Mouse (Mus musculus) thymus, adult 18-20 months (tissue): Measurements from ENCODE around the gene Slc16a2.

Experiments
- DNase-seq, 2 experiments: peaks; one replicate each; pipeline ENCODE4 v3.0.0; 2022; ENCODE audit warnings: mixed read lengths in 2 of 2

The Slc16a2 gene

GRCm38 (mm10) chrX:103821832-103822196 lies at the start of gene Slc16a2:
Gene Slc16a2 (minus strand): TSS chrX:103821983.
- peak; percentile 4 to 14 for DNase-seq

- no peak for DNase-seq
Measured at GRCm38 (mm10) chrX:103863502-103863901, 41.7 kb upstream of the Slc16a2 start.

DNA sequence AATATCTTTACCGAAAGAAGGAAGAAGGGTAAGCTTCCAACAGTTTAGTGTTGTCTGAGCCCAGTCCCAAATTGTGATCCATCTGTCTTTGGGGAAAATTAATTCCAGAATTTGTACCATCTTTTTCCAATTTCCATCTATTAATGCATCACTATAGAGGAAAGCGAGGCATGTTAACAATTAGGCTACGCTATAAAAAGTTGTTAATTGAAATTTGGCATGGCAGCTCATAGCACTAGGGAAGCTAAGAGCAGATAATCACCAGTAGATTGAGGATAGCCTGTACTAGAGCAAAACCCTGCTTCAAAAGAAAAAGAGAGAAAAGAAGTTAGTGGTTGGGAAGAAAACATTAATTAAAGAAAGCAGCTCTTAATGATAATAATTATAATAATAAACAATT lies 41.1 kb upstream of the Slc16a2 start:
- DNase-seq, result no peak

DNA sequence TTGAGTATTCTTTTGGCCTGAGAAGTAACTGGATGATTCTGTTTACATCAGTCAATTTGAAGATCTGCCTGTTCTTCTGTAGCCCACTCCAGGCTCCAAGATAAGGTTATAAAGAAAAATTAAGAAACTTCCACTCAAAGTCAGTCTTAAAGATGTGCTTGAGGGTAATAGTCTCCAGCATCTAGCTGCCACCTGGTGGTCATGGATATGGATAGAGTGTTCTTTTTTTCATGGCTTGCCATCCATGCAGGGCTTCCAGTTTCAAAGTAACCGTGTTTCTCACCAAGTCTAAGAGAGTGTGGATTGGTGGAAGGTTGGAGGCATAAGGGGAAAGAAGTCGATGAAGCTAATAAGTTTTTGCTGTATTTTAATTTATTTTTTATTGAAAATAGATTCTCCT lies 23.5 kb upstream of the Slc16a2 start:
- no peak for DNase-seq

DNA sequence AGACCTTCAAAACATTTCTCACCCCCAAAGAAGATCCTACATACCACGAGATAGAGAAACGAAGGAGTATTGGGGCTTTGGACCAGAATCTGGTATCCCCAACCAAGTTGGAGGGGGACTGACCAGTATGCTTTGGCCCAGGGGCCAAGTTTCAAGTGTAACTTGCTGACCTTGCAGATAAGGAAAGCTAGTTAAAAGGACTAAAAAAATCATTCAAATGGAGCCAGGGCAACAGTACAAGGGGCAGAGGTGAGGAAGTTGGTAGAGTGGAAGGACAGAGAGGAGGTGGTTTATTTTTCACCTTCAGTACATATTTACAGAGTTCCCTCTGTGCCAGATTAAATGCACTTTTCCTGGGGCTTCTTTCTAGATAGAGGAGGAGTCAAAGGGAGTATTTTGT lies 7.1 kb upstream of the Slc16a2 start:
- DNase-seq, result no peak

DNA sequence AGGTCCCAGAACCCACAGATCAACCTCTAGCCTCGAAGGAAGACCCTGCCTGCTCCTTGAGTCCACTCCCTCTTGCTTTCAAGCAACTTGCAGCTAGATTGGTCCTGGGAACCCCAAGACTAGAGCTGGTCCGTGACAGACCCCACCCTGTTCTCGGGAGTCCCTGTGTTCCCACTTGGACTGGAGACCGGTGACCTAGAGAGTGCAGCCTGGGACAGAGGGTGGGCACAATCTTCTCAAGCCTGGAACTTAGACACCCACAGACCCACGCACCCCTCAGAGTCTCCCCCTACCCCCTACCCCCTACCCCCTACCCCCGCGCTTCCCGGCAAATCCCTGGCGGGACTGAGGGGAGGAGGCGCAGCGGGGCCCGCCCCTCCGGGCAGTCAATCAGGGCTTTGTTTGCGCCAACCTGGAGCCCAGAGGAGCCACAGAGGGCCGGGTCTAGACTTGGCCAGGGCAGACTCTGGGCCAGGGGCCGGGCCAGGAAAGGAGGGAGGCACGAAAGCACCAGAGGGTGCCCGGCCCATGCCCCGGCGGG lies 558 bp upstream of the Slc16a2 start:
- DNase-seq, result no peak

GRCm38 (mm10) chrX:103821195-103821831 lies 470 bp downstream of the Slc16a2 start:
- DNase-seq, result peak in 1 of 2 experiments; percentile 4

DNA sequence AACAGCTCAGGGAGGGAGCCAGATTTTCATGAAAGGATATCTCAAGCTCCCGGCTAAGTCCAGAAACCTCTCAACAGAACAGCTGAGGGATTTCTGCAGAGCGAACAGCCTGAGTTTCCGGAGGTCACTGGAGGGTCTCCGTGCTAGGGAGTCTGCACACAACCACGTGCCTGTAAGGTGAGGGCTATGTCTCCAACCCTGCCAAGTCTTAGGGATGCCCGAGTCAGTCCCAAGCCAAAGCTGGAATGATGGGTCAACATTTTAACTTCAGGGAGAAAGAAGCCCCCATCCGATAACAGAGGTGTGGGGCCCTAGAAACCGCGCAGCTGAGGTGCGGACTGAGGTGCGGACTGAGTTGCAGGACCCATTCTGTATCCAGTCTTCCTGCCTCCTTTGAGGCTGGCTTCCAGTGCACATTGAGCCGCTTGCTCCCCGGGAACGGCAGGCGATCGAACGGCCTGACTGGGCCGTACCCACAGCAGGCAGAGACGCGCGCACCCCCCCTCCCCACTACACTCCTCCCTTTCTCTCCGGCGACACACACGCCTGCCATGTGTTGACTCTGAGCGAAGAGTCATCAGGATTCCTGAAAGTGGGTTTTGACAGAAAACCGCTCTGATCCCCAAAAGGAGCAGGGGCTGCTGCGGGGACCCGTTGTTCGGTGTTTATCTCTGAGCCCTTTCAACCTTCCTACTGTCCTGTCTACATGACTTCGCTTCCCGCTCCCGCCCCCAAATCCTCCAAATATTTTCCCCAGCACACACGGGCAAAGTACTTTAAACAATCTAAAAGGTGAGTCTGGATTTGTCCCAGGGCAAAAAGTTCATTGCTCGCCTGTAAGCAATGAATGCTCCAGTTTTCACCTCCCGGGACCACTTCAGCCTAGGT lies 1.2 kb downstream of the Slc16a2 start:
- DNase-seq, result no peak

- no peak for DNase-seq
Measured at GRCm38 (mm10) chrX:103819253-103819652, 2.5 kb downstream of the Slc16a2 start.

DNA sequence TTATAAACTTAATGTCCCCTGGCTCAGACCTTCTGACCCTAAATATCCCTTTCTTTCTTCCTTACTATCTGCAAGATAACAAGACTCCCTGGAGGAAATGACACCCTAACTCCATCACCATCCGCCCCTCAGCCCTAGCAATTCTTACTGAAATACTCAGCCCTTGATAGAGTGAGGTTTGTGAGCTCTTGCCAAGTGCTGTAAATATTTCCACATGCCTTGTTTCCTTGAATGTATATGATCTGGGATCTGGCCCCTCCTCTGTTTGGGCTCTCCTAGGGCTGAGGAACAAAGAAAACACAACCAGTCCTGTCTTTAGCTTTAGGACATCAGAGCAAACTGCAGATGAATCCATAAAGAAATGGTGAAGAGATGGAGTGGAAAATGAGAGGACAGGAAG lies 9.1 kb downstream of the Slc16a2 start:
- no peak for DNase-seq

- DNase-seq, result no peak
Measured at GRCm38 (mm10) chrX:103810483-103810882, 11.3 kb downstream of the Slc16a2 start.

GRCm38 (mm10) chrX:103806373-103806772 lies 15.4 kb downstream of the Slc16a2 start:
- DNase-seq, result no peak

DNA sequence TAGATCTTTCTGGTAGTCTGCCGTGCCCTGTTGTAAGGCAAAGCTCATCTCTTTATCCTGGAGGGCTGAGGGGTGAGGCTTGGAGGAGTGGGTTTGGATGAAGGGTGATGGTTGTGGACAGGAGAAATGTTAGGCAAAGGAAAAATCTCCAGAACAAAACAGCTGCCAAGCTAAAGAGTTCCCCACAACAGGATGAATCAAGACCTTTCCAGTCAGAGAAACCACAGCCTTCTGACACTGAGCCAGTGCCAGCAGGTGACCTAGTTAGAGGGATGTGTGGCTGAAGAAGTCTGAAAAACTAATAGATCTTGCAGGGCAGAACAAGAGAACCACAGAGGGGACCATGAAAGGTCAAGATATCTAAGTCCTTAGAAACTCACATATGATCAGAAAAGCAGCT lies 24.8 kb downstream of the Slc16a2 start:
- DNase-seq, result no peak

- no peak for DNase-seq
Measured at GRCm38 (mm10) chrX:103795506-103795905, 26.3 kb downstream of the Slc16a2 start.

DNA sequence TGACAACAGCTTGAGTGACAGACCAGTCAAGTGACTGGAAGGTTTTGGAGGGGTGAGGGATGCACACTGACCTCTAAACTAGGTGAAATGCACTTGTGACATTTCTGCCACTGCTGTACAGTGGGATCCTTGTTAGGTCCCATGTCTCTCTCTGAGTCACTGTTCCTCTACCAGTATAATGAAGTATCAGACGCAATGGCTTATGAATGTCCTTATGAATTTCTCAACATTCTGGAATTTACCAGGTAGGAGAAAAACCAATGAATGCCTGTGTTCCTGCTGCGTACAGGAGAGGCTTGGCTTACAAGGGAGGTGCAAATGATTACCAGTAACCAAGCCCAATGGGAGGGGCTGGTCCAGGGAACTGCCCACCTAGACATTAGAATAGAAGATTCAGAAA lies 30.5 kb downstream of the Slc16a2 start:
- DNase-seq, result no peak

GRCm38 (mm10) chrX:103785681-103786080 lies 36.1 kb downstream of the Slc16a2 start:
- DNase-seq, result no peak

DNA sequence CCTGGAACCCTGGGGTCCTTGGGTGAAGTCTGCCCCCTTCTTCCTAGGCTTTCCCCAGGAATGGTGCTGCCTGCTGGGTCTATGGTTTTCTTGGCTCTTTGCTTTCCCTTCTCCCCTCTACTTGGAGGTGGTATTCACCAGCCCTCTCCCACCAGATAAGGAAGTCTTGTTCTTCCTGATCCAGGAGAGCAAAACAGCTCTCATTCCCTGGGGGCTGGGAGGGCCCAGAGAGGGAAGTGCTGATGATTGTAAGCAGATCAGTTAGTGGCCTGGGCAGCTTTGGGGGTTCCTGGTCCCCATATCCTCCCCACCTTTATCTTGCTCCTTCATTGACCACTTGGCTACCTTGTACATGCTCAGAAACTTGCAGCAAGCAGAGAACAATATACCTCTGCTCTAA lies 45.4 kb downstream of the Slc16a2 start:
- no peak for DNase-seq

- no peak for DNase-seq
Measured at GRCm38 (mm10) chrX:103746197-103746596, 75.6 kb downstream of the Slc16a2 start.

DNA sequence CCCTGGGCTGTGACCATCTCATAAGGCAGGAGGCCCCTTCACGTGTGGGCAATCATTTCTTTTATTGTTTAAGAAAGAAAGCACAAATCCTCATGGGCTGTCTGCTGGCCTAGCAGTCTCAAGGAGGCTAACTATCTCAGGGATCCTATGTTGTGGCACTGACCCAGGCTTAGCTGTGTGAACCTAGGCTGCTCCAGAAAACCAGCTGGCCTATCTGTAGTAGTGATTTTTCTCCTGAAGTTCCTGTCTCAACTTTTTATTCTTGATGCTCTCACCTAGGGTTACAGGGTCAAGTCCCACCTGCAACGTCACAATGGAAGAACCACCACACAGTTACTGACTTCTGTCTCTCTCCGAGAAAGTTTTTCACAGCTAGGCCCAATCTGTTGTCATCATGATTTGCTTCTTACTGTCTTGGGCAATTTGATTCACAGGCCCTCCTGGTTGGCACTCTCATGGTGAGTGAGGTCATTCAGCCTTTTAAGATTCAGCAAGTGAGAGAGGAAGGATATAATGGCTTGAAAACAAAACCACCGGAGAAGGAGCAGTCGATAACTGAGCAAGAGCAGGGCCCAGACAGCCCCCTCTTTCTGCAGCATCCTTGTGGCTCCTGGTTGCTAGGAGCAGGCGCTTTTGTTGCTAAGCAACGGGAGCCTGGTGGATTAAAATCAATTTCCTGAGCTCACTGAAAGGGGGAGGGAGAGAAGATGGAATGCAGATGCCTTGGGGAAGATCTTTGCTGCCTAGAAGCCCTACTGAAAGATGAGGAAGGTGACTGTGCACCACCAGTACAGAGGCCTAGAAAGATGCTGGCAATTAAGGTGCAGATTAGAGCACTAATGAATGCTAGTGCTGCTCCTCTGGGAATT lies 77.4 kb downstream of the Slc16a2 start:
- DNase-seq, result no peak

- no peak for DNase-seq
Measured at GRCm38 (mm10) chrX:103742057-103742315, 79.8 kb downstream of the Slc16a2 start.

DNA sequence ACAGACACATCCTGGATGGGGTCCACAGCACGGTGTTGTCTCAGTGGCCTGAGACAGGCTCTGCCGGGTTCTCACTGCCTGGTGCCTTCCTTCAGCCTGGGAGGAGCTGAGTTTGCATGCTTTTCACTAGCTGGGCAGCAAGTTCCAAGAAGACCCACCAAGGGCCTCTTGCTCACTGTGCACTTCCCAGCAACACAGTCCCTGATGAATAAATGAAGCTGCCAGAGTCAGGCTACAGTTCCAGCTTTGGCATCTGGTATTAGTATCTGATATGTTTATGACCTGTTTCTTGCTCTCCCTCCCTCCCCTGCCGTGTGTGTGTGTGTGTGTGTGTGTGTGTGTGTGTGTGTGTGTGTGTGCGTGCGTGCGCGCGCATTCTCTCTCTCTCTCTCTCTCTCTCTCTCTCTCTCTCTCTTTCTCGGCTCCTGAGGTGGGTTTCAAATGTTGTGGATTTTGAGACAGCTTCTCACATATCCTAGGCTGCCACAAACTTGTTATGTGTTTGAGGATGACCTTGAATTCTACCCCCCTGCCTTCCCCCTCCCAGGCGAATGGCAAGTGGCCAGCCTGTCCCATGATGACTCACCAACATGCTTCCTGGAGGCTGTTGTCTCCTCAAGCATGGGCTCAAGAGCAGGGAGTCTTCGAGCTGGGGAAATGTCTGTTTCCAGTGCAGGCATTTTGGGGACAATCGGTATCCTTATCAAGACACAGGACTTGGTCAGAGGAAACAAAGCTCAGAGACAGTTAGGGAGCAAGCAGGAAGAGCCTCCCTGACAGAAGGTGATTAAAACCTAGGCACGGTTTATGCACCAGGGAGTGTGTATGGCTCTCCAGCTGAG lies 80.3 kb downstream of the Slc16a2 start:
- DNase-seq, result no peak

DNA sequence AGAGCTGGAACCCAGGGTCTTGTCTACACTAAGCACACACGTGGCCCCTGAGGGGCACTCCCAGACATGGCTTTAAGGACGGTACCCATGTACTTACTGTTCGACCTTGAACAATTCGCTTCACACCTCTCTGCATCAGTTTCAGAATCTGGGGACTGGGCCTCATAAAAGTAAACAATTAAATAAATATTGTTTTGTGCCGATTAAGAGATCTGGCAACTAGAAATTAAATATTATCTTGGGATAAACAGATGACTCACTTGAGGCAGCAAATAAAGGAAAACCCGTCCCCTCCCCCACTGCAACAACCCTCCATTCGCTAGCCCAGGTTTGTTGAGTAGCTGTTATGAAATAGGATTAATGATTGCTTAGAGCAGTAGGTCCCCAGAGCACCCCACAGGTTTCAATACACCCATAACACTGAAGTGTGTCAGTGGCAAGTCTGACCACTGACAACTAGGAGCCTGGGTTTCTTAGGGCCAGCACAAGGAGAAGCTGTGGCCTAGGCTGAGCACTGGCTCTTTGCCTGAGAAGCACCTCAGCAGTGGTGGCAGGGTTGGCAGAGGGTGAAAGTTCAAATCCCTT lies 87.7 kb downstream of the Slc16a2 start:
- DNase-seq, result no peak
